Mouse (Mus musculus) G1E (cell line): ENCODE results near the gene Schip1. TPM values are rescaled to one million over a fixed set of nuclear protein-coding genes. Genes with fewer than 3 reads are reported as not detected.

Source experiments
- ATAC-seq: 2 replicates; pipeline ENCODE4 v1.8.0; 2016; ENCODE audit warnings: mild to moderate bottlenecking; ENCODE audit not compliant: insufficient number of reproducible peaks, poor library complexity, low FRiP score, severe bottlenecking; ENCODE audit errors: extremely low read depth
- DNase-seq: peaks from one replicate; pipeline ENCODE4 v3.0.0; 2012; ENCODE audit warnings: low spot score
- H3K27me3 ChIP-seq: 2 replicates; pipeline ENCODE4 v1.6.1; 2012; ENCODE audit warnings: mild to moderate bottlenecking, low read length, inconsistent platforms; ENCODE audit not compliant: insufficient read depth
- H3K36me3 ChIP-seq: replicated peaks from 2 replicates; pipeline ENCODE3; 2012; ENCODE audit warnings: mild to moderate bottlenecking, inconsistent platforms
- H3K4me1 ChIP-seq: 2 replicates; pipeline ENCODE4 v1.6.1; 2012; ENCODE audit warnings: low read depth, low read length, inconsistent platforms, mixed read lengths; ENCODE audit not compliant: insufficient read depth
- H3K4me3 ChIP-seq: 2 replicates; pipeline ENCODE4 v1.5.1; 2012; ENCODE audit warnings: low read depth, mild to moderate bottlenecking, inconsistent platforms, low read length, moderate library complexity, mixed read lengths
- H3K9me3 ChIP-seq: replicated peaks from 2 replicates; pipeline ENCODE4 v1.6.1; 2012; ENCODE audit warnings: inconsistent platforms
- CTCF ChIP-seq: IDR thresholded peaks from 2 replicates; pipeline ENCODE4 v1.5.1; 2012; ENCODE audit warnings: low read depth, low read length, inconsistent platforms, mixed read lengths
- GATA1 ChIP-seq: IDR thresholded peaks from 2 replicates; pipeline ENCODE4 v1.6.1; 2012; ENCODE audit warnings: borderline replicate concordance, low read length, inconsistent platforms, mixed read lengths
- GATA2 ChIP-seq: IDR thresholded peaks from 2 replicates; pipeline ENCODE4 v1.6.1; 2012; ENCODE audit warnings: low read depth, low read length, inconsistent platforms, borderline replicate concordance
- POLR2AphosphoS5 ChIP-seq: IDR thresholded peaks from 2 replicates; pipeline ENCODE4 v1.6.1; 2012; ENCODE audit warnings: low read depth, low read length, inconsistent platforms; ENCODE audit not compliant: insufficient replicate concordance
- TAL1 ChIP-seq: conservative IDR thresholded peaks from 2 replicates; pipeline ENCODE4 v1.6.1; 2012; ENCODE audit warnings: low read depth, low read length, inconsistent platforms, mixed read lengths
- polyA plus RNA-seq: library from polyadenylated mRNA; stranded (reverse); fragments of >175 nt; gene quantifications from 2 replicates; pipeline ENCODE4 v1.2.3, GENCODE M21; 2012
- total RNA-seq, 2 experiments: library from RNA; stranded (forward) in 1 of 2; stranded (reverse) in 1 of 2; fragments of 200-1000 nt in 1 of 2; fragments of >200 nt in 1 of 2; fragmentation: Nextera tagmentation in 1 of 2; gene quantifications; 2 replicates each; pipeline ENCODE4 v1.2.3; 2014 to 2017

Gene Schip1
- total and polyA plus RNA-seq, 3 experiments = 0.16 TPM; not detected in 2

DNA sequence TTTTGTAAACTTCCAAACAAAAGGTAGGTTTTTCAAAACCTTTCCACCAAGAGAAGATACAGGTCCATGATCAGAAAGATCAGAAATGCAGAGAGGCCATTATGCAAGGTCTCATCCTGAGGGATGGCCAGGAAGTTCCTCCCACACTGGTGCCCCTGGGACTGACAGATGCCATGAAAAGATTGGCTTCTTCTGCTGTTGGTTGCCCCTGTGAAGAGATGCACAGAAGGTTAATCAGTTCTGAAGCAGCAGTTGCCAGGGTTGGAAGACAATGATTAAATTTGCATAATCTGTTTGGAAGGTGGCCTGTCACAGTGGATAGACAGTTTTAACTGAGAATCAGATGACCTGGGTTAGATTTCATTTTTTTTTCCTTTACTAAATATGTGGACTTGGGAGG, 319.1 kb downstream of the Schip1 start:
- Histone ChIP-seq H3K9me3 (peaks cover 13% of the 10 kb centered on the region), H3K36me3 (no peaks in the 10 kb centered on the region), H3K4me3 (no peak overlapping the region), H3K4me1 (no peaks in the 10 kb centered on the region), H3K27me3 (no peaks in the 10 kb centered on the region)
- no peak for TF ChIP-seq GATA2
- TF ChIP-seq TAL1 = no peak
- TF ChIP-seq POLR2AphosphoS5 = no peak
- no peak for TF ChIP-seq CTCF
- TF ChIP-seq GATA1 = no peak
- ATAC-seq = no peak
- no peak for DNase-seq

GRCm38 (mm10) chr3:68385544-68385943, 320.9 kb downstream of the Schip1 start:
- TF ChIP-seq GATA1 (no peak), POLR2AphosphoS5 (no peak), TAL1 (no peak), GATA2 (no peak), CTCF (no peak)
- DNase-seq = no peak
- Histone ChIP-seq H3K4me1 (no peaks in the 10 kb centered on the region), H3K4me3 (no peak overlapping the region), H3K36me3 (no peaks in the 10 kb centered on the region), H3K9me3 (peaks cover 17% of the 10 kb centered on the region), H3K27me3 (no peaks in the 10 kb centered on the region)
- ATAC-seq = no peak

DNA sequence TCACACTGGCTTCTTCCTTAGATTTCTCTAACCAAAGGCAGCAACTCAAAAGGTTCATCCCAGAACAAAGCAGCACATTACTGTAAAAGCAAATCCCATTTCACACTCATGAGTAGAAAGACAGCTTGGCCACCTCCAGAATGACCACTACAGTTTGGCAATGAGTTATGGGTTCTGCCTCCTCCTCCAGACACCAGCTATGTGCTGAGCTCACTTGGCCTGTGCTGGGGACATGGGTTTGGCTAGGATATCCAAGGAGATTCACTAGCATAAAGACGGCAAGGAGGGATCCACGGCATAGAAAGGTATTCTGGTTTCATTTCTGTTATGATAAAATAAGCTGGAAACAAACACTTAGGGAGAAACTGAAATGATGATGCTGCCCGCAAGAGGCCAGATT, 323.4 kb downstream of the Schip1 start:
- Histone ChIP-seq H3K36me3 (no peaks in the 10 kb centered on the region), H3K4me3 (no peak overlapping the region), H3K27me3 (no peaks in the 10 kb centered on the region), H3K9me3 (peaks cover 17% of the 10 kb centered on the region), H3K4me1 (no peaks in the 10 kb centered on the region)
- DNase-seq (no peak), ATAC-seq (no peak)
- TF ChIP-seq POLR2AphosphoS5 (no peak), GATA1 (no peak), GATA2 (no peak), CTCF (no peak), TAL1 (no peak)

DNA sequence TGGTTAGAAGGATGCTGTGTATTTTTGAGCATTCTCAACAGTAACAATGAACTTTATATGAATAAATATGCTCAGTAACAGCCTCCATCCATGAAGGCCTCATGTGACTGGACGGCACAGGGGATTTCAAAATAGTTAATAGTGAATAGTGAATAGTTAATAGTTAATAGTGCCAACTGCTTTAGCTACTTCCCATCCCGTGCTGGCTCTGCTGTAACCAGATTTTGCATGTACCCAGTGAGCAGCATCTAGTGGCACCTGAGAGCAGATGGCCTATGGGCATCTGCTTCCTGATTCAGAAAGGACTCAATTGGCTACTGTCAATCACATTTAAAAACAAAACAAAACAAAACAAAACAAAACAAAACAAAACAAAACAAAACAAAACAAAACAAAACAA, 329.0 kb downstream of the Schip1 start:
- no peaks in the 10 kb centered on the region for H3K27me3 ChIP-seq
- TF ChIP-seq POLR2AphosphoS5 (no peak), CTCF (no peak), GATA1 (no peak)
- DNase-seq (no peak), ATAC-seq (no peak)
- H3K4me3 ChIP-seq = no peak overlapping the region
- H3K36me3 ChIP-seq = no peaks in the 10 kb centered on the region
- no peaks in the 10 kb centered on the region for H3K4me1 ChIP-seq
- peaks cover 4% of the 10 kb centered on the region for H3K9me3 ChIP-seq

- H3K9me3 ChIP-seq = peaks cover 12% of the 10 kb centered on the region
- no peak overlapping the region for H3K4me3 ChIP-seq
- TF ChIP-seq CTCF (no peak), POLR2AphosphoS5 (no peak), GATA1 (no peak), GATA2 (no peak), TAL1 (no peak)
- no peaks in the 10 kb centered on the region for H3K4me1 ChIP-seq
- no peak for ATAC-seq
- DNase-seq = no peak
- H3K36me3 ChIP-seq = no peaks in the 10 kb centered on the region
- no peaks in the 10 kb centered on the region for H3K27me3 ChIP-seq
Observed at GRCm38 (mm10) chr3:68398691-68399090, 334.1 kb downstream of the Schip1 start.

DNA sequence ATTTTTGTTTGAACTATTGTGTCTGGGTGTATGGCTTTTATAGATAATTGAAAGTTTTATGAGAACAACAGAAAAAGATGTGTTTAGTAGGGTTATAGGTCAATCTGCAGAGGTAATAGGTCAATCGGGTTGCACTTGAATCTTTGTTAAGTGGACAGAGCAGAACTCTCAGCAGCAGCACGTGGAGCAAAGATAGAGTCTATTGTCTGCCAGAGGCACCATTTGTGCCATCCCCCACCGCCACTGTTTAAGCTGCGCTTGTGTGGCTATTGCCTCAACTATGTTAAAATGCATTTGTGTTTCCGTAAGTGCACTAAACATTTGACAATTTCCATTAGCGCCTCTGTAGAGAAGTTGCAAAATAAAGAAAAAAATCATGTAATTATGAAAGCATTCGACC, 335.5 kb downstream of the Schip1 start:
- no peak for DNase-seq
- no peaks in the 10 kb centered on the region for H3K4me1 ChIP-seq
- ATAC-seq = no peak
- no peaks in the 10 kb centered on the region for H3K36me3 ChIP-seq
- TF ChIP-seq POLR2AphosphoS5 = no peak
- no peak for TF ChIP-seq GATA2
- TF ChIP-seq CTCF = no peak
- no peak for TF ChIP-seq TAL1
- no peak for TF ChIP-seq GATA1
- no peaks in the 10 kb centered on the region for H3K27me3 ChIP-seq
- no peak overlapping the region for H3K4me3 ChIP-seq
- H3K9me3 ChIP-seq = peaks cover 18% of the 10 kb centered on the region

DNA sequence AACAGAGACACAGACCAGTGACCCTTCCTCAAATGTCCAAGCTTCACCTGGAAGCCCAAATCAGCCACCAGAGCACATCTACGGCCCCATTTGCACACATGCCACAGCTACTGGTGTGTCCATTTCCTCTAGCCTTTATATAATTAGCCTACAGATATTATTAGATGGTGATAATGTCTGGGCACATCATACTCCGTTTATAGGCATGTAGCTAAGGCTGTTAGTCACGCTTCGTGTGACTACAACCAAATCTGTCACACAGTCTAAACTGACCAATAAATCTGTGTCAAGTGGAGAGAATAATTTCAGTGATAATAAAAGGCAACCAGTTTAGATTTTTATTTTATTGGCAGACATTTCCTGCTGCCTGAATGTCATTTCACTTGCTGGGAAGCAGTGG, 338.7 kb downstream of the Schip1 start:
- DNase-seq (no peak), ATAC-seq (no peak)
- Histone ChIP-seq H3K4me1 (no peaks in the 10 kb centered on the region), H3K36me3 (no peaks in the 10 kb centered on the region), H3K4me3 (no peak overlapping the region), H3K27me3 (no peaks in the 10 kb centered on the region), H3K9me3 (peaks cover 28% of the 10 kb centered on the region)
- TF ChIP-seq GATA1 = no peak
- TF ChIP-seq CTCF = no peak
- TF ChIP-seq TAL1 = no peak
- TF ChIP-seq POLR2AphosphoS5 = no peak
- no peak for TF ChIP-seq GATA2
